Mouse (Mus musculus): ENCODE data around the gene Cpped1. TPM values are rescaled to one million over a fixed set of nuclear protein-coding genes. Genes with fewer than 3 reads are reported as not detected.

Cpped1 gene
- polyA plus RNA-seq, 1 experiment from 2014 or later: 16.7 TPM

- Histone ChIP-seq H3K27me3 (ENCODE audit: control insufficient read depth, insufficient read depth, low read length) (no peaks in the 10 kb centered on the region), H3K4me1 (ENCODE audit: control insufficient read depth, insufficient read depth, low read length) (no peaks in the 10 kb centered on the region), H3K4me2 (no peak overlapping the region), H3K9me3 (ENCODE audit: control insufficient read depth, low read length) (no peaks in the 10 kb centered on the region), H3K36me3 (ENCODE audit: control insufficient read depth, insufficient read depth, low read length) (no peaks in the 10 kb centered on the region), H3K27ac (ENCODE audit: low read depth, low read length) (no peak overlapping the region), H3K9ac (ENCODE audit: low read length) (no peak overlapping the region), H3K4me3 (ENCODE audit: low read depth, low read length) (no peak overlapping the region)
- 87% methylated on average over 7 of the region's 7 CpGs for WGBS
- ATAC-seq (ENCODE audit: low FRiP score) (no peak), DNase-seq (ENCODE audit: low spot score, missing footprints) (peak; percentile 14)
Observed at GRCm38 (mm10) chr16:11757951-11758350, 151.3 kb downstream of the Cpped1 start.

- Histone ChIP-seq H3K4me3 (ENCODE audit: low read depth, low read length) (no peak overlapping the region), H3K4me2 (no peak overlapping the region), H3K27me3 (ENCODE audit: control insufficient read depth, insufficient read depth, low read length) (no peaks in the 10 kb centered on the region), H3K9ac (ENCODE audit: low read length) (no peak overlapping the region), H3K27ac (ENCODE audit: low read depth, low read length) (no peak overlapping the region), H3K4me1 (ENCODE audit: control insufficient read depth, insufficient read depth, low read length) (no peaks in the 10 kb centered on the region), H3K36me3 (ENCODE audit: control insufficient read depth, insufficient read depth, low read length) (no peaks in the 10 kb centered on the region), H3K9me3 (ENCODE audit: control insufficient read depth, low read length) (no peaks in the 10 kb centered on the region)
- DNase-seq (ENCODE audit: low spot score, missing footprints) (peak; percentile 80), ATAC-seq (ENCODE audit: low FRiP score) (no peak)
- WGBS: 90% methylated on average over 8 of the region's 8 CpGs
Observed at GRCm38 (mm10) chr16:11757471-11757870, 151.8 kb downstream of the Cpped1 start.

DNA sequence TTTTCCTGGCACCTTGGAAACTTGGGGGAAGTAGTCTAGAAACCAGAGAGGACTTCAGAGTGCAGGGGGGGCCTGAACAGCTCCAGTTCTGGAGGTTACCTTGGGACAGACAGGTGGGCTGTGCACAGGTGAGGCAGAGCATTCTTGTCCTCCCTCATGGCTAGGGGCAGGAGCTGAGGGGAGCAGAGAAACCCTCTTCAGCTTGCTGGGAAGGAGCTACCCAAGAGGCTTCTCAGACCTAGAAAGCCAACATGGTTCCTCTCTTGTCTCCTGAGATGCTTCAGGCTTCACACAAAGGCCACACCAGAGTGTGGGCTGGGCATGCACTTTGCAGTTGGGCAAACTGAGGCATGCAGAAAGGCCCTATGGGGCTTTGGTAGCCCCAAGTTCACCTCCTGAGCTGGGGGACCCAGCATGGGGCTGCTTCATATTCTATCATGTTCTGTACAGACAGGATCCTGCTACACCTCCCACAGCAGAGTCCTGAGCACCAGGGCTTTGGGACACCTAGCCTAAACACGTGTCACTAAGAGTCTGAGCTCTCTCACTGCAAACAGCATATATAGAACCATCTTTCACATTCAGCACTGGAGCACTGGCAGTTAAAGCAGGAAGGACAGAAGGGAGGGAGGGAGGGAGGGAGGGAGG, 152.5 kb downstream of the Cpped1 start:
- no peak overlapping the region for H3K4me2 ChIP-seq
- WGBS: 75% methylated on average over 1 of the region's 1 CpGs

GRCm38 (mm10) chr16:11755281-11756066, 153.8 kb downstream of the Cpped1 start:
- H3K9me3 ChIP-seq (ENCODE audit: control insufficient read depth, low read length): no peaks in the 10 kb centered on the region
- no peak overlapping the region for H3K9ac ChIP-seq (ENCODE audit: low read length)
- DNase-seq (ENCODE audit: low spot score, missing footprints): peak; percentile 67
- H3K27ac ChIP-seq (ENCODE audit: low read depth, low read length): no peak overlapping the region
- H3K36me3 ChIP-seq (ENCODE audit: control insufficient read depth, insufficient read depth, low read length): no peaks in the 10 kb centered on the region
- no peaks in the 10 kb centered on the region for H3K4me1 ChIP-seq (ENCODE audit: control insufficient read depth, insufficient read depth, low read length)
- H3K4me3 ChIP-seq (ENCODE audit: low read depth, low read length): no peak overlapping the region
- no peak for ATAC-seq (ENCODE audit: low FRiP score)
- no peaks in the 10 kb centered on the region for H3K27me3 ChIP-seq (ENCODE audit: control insufficient read depth, insufficient read depth, low read length)
- H3K4me2 ChIP-seq: no peak overlapping the region
- 84% methylated on average over 9 of the region's 9 CpGs for WGBS

More for the DNA sequence above, 152.5 kb downstream of the Cpped1 start:
- no peak overlapping the region for H3K9ac ChIP-seq (ENCODE audit: low read length)
- no peaks in the 10 kb centered on the region for H3K4me1 ChIP-seq (ENCODE audit: control insufficient read depth, insufficient read depth, low read length)
- no peaks in the 10 kb centered on the region for H3K36me3 ChIP-seq (ENCODE audit: control insufficient read depth, insufficient read depth, low read length)
- no peak for ATAC-seq (ENCODE audit: low FRiP score)
- H3K4me3 ChIP-seq (ENCODE audit: low read depth, low read length): no peak overlapping the region
- no peak overlapping the region for H3K27ac ChIP-seq (ENCODE audit: low read depth, low read length)
- no peaks in the 10 kb centered on the region for H3K27me3 ChIP-seq (ENCODE audit: control insufficient read depth, insufficient read depth, low read length)
- H3K9me3 ChIP-seq (ENCODE audit: control insufficient read depth, low read length): no peaks in the 10 kb centered on the region
- DNase-seq (ENCODE audit: low spot score, missing footprints): peak; percentile 60

DNA sequence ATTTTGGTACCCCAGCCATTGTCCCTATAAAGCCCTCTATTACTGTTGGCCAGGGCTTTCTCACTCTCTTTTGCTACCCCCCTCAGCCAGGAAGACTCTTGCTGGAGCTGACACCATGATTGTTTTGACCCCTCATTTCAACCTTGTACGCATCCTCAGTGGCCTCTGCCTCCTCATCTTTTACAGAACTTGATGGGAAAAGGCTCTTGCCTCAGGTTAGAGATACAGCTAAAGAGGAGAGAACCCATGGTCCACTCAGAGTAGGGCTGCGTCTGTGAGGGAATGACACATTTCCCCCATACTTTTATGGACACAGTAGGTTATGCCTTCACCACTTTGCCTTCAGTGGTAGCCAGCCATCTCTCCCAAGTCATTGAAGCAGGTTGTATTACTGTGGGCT, 155.1 kb downstream of the Cpped1 start:
- Histone ChIP-seq H3K9me3 (ENCODE audit: control insufficient read depth, low read length) (no peaks in the 10 kb centered on the region), H3K36me3 (ENCODE audit: control insufficient read depth, insufficient read depth, low read length) (no peaks in the 10 kb centered on the region), H3K9ac (ENCODE audit: low read length) (no peak overlapping the region), H3K27me3 (ENCODE audit: control insufficient read depth, insufficient read depth, low read length) (no peaks in the 10 kb centered on the region), H3K4me3 (ENCODE audit: low read depth, low read length) (no peak overlapping the region), H3K4me2 (no peak overlapping the region), H3K4me1 (ENCODE audit: control insufficient read depth, insufficient read depth, low read length) (no peaks in the 10 kb centered on the region), H3K27ac (ENCODE audit: low read depth, low read length) (no peak overlapping the region)
- DNase-seq (ENCODE audit: low spot score, missing footprints) (peak; percentile 69), ATAC-seq (ENCODE audit: low FRiP score) (no peak)
- 85% methylated on average over 2 of the region's 2 CpGs for WGBS

Other genes starting within 250 kb of the Cpped1 start
- 0.47 and 0.49 TPM in 2 replicates for gene Shisa9, start 74.7 kb upstream of the Cpped1 start, polyA plus RNA-seq (2014; fragmentation: Nextera tagmentation; extraction: Ambion mirVana)